Mouse (Mus musculus) midbrain, embryonic 15.5 days (tissue): Measurements from ENCODE around the gene Large1. TPM values are rescaled to one million over a fixed set of nuclear protein-coding genes. Genes with fewer than 3 reads are reported as not detected.
"Not testable (repeated sequence)": the region's sequence is repeated elsewhere in the genome, so short reads cannot be mapped to it uniquely, and the experiment has no call there.

Experiments used
- ATAC-seq: fragments of 200-750 bp; cut with Nextera tagmentation; replicated peaks from 2 replicates; pipeline ENCODE4 v1.8.0; 2017; ENCODE audit warnings: moderate TSS enrichment
- H3K27ac ChIP-seq: fragments of 300-500 bp; sonication (generic); 2 replicates; pipeline ENCODE4 v1.5.1; 2015; ENCODE audit warnings: mild to moderate bottlenecking, inconsistent platforms
- H3K27me3 ChIP-seq: fragments of 300-500 bp; sonication (generic); replicated peaks from 2 replicates; pipeline ENCODE4 v1.6.1; 2015; ENCODE audit warnings: inconsistent platforms
- H3K36me3 ChIP-seq: fragments of 300-500 bp; sonication (generic); replicated peaks from 2 replicates; pipeline ENCODE4 v1.6.1; 2015; ENCODE audit warnings: inconsistent platforms
- H3K4me1 ChIP-seq: fragments of 300-500 bp; sonication (generic); 2 replicates; pipeline ENCODE4 v1.6.1; 2015; ENCODE audit warnings: inconsistent platforms
- H3K4me2 ChIP-seq: fragments of 300-500 bp; sonication (generic); 2 replicates; pipeline ENCODE4 v1.6.1; 2015; ENCODE audit warnings: inconsistent platforms, mild to moderate bottlenecking, moderate library complexity
- H3K4me3 ChIP-seq: fragments of 300-500 bp; sonication (generic); 2 replicates; pipeline ENCODE4 v1.5.1; 2015; ENCODE audit warnings: mild to moderate bottlenecking, inconsistent platforms
- H3K9ac ChIP-seq: fragments of 300-500 bp; sonication (generic); 2 replicates; pipeline ENCODE4 v1.6.1; 2015; ENCODE audit warnings: mild to moderate bottlenecking, inconsistent platforms
- H3K9me3 ChIP-seq: fragments of 300-500 bp; sonication (generic); 2 replicates; pipeline ENCODE4 v1.6.1; 2016; ENCODE audit warnings: inconsistent platforms
- WGBS: fragments of 180-500 bp; shearing (Covaris S2); methylation state at CpG from one replicate; pipeline ENCODE4 v1.1.7; 2015; ENCODE audit warnings: mixed read lengths; 5-methylcytosine and 5-hydroxymethylcytosine counted together
- polyA plus RNA-seq: library from polyadenylated mRNA; unstranded; fragments of >200 nt; fragmentation: Nextera tagmentation; extraction: Ambion mirVana; gene quantifications from 2 replicates; pipeline ENCODE4 v1.2.1, GENCODE M21; 2015

Gene Large1
- 14.2 and 15.2 TPM in 2 replicates for polyA plus RNA-seq

DNA sequence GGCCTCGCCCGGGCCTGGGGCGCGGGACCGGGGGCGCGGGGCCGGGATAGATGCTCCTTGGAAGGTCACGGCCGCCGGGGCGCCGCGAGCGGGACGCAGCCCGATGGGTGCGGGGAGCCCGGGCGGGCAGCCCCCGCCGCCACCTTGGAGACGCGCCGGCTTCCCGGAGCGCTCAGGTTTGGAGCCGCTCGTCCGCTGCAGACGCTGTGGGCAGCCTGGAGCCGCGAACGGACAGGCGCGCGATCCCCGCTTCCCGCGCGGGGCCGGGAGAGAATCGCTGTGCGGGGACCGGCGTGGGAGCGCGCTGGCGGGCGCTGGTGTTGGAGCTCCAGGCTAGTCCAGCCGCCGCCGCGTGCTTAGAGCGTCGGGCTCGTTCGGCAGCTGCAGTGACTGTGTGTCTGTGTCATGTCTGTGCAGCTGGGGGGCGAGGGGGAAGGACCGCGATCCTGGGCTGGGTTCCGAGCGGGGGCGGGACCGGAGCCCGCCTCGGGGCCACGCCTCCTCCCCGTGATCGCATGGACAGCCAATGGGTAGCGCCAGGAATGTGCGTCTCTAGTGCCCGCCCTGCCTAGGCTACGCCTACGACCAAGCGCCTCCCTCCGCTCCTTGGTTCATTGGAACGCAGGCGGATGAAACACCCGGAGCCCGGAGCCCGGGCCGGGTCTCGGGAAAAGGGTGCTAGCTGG lies at the start of gene Large1:
Large1 (minus strand) TSS at position 433 of the 686 bp plus-strand sequence.
- H3K4me2 ChIP-seq = peak within 1 kb of the TSS; percentile 91
- under 1% methylated on average over 64 of the region's 84 CpGs for WGBS
- H3K9me3 ChIP-seq = no peaks in the 10 kb centered on the region
- peak within 1 kb of the TSS; percentile 70 for H3K4me3 ChIP-seq
- H3K36me3 ChIP-seq = no peaks in the 10 kb centered on the region
- ATAC-seq = peak; percentile 99
- peak within 1 kb of the TSS; percentile 95 for H3K27ac ChIP-seq
- peaks cover 38% of the 10 kb centered on the region for H3K4me1 ChIP-seq
- no peaks in the 10 kb centered on the region for H3K27me3 ChIP-seq
- peak within 1 kb of the TSS; percentile 86 for H3K9ac ChIP-seq

DNA sequence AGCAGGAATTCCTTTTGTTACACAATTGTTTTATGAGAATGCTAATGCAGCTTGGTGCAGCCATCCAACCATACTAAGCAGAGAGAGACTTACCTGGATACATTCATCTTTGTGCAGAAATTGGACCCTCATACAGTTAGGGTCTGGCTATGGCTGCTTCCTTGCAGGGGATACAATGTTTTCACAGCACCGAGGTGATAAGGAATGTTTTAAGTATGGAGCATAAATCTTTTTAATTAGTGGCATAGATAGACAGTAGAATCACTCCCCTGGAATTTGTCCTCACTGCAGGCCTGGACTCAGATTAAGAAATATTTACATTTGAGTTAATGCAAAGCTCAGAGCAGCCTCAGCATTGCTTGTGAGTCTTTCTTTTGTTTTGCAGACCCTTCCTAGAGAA lies 47.0 kb upstream of the Large1 start:
- ATAC-seq = no peak
- 50% methylated on average over 1 of the region's 1 CpGs for WGBS
- no peaks in the 10 kb centered on the region for H3K9me3 ChIP-seq
- H3K36me3 ChIP-seq = no peaks in the 10 kb centered on the region
- no peaks in the 10 kb centered on the region for H3K27me3 ChIP-seq
- no peak overlapping the region for H3K4me2 ChIP-seq
- H3K4me1 ChIP-seq = no peaks in the 10 kb centered on the region
- H3K27ac ChIP-seq = no peak overlapping the region
- H3K9ac ChIP-seq = no peak overlapping the region
- no peak overlapping the region for H3K4me3 ChIP-seq

DNA sequence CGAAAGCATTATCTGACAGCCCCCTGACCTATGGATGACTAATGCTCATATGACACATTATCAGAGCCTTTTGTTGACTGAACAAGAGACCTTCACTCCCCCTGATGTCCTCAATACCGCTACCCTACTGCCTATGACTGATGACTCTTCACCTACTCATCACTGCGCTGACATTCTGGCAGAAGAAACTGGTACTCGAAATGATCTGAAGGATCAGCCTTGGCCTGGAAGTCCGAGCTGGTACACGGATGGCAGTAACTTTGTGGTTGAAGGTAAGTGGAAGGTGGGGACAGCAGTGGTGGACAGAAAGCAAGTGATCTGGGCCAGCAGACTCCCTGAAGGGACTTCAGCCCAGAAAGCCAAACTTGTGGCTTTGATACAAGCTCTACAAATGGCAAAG lies 19.7 kb upstream of the Large1 start:
- not testable (repeated sequence) for H3K9me3 ChIP-seq, ATAC-seq, H3K27me3 ChIP-seq, H3K36me3 ChIP-seq, H3K4me1 ChIP-seq, H3K4me3 ChIP-seq, H3K9ac ChIP-seq, H3K4me2 ChIP-seq, H3K27ac ChIP-seq
- 91% methylated on average over 6 of the region's 6 CpGs for WGBS

DNA sequence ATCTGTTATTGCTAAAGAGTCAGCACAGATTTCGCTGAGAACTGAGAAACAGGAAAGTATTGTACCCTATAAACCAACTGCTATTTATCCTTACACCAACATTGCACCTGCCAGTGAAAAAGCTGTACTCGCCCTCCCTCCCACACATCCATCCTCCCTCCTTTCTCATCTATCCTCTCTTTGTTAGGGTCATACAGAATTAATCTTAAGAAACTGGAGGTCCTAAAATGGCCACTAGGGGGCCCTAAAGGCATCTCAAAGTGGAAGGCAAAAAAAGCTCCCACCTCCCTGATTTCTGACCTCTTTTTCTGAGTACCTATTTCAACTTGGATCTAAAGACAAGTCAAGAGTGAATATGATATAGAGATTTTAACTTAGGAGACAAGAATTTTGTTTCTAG lies 2.6 kb upstream of the Large1 start:
- Histone ChIP-seq H3K27me3 (no peaks in the 10 kb centered on the region), H3K9me3 (no peaks in the 10 kb centered on the region), H3K36me3 (no peaks in the 10 kb centered on the region), H3K27ac (no peak overlapping the region), H3K4me3 (no peak overlapping the region; the same call in 1 of the 2 replicates), H3K4me2 (peak overlapping the region; percentile 91), H3K9ac (no peak overlapping the region), H3K4me1 (peaks cover 19% of the 10 kb centered on the region)
- ATAC-seq = no peak
- 21% methylated on average over 2 of the region's 2 CpGs for WGBS

DNA sequence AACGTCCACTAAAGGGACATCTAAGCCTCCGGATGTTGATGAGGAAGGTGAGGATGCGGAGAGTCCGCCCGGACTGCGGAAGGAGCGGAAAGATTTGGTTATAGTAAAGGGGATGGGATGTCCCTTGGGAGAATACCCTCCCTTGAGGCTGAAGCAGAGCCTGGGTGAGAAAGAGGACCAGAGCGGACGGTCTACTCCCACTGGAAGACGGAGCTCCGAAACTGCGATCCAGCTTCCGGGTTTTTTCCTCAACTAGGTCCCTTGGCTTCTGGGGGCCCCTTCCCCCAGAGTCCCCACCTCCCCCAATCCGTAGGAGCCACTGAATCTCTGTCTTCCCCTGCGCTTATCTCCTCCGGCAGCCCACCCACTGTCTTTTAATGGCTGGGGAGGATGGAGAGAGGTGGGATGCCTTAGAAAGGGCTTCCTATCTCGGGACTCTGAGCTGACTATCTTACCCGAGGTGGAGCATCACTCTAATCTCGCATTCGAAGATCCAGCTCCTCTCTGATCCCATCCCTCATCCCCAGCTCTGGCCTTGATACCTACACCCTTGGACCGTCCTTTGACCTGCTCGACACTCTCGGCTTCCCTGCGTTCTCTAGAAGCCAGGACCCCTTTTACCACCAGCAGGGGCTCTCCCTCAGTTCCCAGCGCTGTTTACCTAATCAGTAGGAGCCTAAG lies 1.0 kb upstream of the Large1 start:
- H3K9me3 ChIP-seq = no peaks in the 10 kb centered on the region
- H3K36me3 ChIP-seq = no peaks in the 10 kb centered on the region
- H3K4me1 ChIP-seq = peaks cover 33% of the 10 kb centered on the region
- no peaks in the 10 kb centered on the region for H3K27me3 ChIP-seq
- peak; percentile 50 for ATAC-seq
- H3K27ac ChIP-seq = peak overlapping the region; percentile 86
- WGBS = under 1% methylated on average over 25 of the region's 25 CpGs
- peak overlapping the region; percentile 70 for H3K4me3 ChIP-seq
- peak overlapping the region; percentile 66 for H3K9ac ChIP-seq
- H3K4me2 ChIP-seq = peak overlapping the region; percentile 91

DNA sequence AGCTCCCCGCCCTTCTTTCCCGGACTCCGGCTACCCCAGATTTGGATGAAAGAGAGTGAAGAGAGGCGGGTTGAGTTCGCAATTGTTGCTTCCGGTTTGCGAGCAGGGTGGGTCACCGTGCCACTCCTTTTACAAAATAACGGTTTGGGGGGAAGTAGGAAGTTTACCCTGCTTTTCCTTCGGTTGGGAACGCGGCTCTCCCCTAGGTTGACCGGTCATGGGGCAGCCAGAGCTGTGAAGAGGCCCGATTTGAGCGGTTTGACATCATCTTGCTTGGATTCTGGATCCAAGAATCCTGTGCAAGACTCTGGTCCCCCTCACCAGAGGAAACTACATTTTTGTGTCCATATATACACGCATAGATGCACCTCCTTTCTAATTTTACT lies 447 bp upstream of the Large1 start:
- no peaks in the 10 kb centered on the region for H3K27me3 ChIP-seq
- peak overlapping the region; percentile 70 for H3K4me3 ChIP-seq
- peak overlapping the region; percentile 66 for H3K9ac ChIP-seq
- peak; percentile 53 for ATAC-seq
- under 1% methylated on average over 16 of the region's 16 CpGs for WGBS
- peak overlapping the region; percentile 91 for H3K4me2 ChIP-seq
- H3K27ac ChIP-seq = peak overlapping the region; percentile 86
- no peaks in the 10 kb centered on the region for H3K9me3 ChIP-seq
- peaks cover 36% of the 10 kb centered on the region for H3K4me1 ChIP-seq
- H3K36me3 ChIP-seq = no peaks in the 10 kb centered on the region

DNA sequence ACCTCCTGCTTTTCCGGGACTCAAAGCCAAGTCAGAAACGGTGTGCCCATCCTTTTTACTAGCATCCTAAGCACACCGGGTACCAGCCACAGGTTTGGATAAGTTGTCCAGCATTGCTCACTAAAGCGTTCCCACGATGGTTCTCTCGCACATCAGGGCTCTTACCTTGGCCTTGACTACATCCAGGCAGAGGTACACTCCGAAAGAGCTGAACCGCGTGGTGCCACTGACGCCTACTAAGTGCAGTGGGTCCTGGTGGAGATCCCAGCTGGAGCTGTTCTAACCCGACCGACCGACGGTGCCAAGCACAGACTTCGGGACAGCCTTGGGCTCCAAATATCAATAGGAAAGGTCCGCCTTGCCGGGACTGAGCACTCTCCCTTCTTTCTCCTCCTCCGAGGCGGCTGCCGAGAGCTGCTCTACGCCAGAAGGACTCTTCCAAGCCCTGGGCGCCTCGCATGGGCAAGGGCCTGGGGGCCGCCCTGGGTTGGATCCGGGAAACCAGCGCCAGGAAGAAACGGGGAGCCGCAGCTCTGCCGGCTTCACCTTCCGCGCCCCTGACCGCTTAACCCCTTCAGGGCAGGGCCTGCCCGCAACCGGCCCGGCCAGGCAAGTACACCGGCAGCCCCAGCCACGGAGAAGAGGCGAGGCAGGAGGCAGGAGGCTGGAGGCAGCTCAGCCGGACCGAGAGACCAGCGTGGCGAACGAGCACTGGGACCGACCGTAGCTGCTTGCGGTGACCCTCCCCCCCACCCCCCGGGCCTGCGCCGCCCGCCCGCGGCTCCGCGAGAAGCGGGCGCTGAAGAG lies 836 bp downstream of the Large1 start:
- Histone ChIP-seq H3K4me2 (peak overlapping the region; percentile 91), H3K36me3 (no peaks in the 10 kb centered on the region), H3K27me3 (no peaks in the 10 kb centered on the region), H3K9me3 (no peaks in the 10 kb centered on the region), H3K9ac (peak overlapping the region; percentile 86), H3K4me3 (peak overlapping the region; percentile 70), H3K4me1 (peaks cover 39% of the 10 kb centered on the region), H3K27ac (peak overlapping the region; percentile 95)
- ATAC-seq = peak; percentile 48
- under 1% methylated on average over 38 of the region's 56 CpGs for WGBS

DNA sequence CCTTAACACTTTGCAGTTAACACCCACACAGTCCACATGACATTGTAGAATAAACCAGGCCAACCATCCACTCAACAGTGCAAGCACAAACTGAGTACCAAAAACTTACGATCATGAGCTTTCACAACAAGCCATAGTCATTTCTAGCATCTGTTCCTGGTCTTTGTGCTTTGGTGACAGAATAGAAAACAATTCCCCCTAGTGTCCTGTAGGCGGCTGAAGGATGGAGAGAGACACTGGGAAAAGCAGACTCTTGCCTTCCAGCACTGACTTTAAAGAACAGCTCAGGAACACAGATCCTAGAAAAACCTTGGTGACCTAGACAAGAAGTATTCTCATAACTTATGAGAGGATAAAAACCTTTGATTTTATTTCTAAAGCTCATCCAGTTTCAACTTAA lies 3.0 kb downstream of the Large1 start:
- no peak for ATAC-seq
- Histone ChIP-seq H3K4me3 (peak overlapping the region; percentile 70), H3K4me2 (peak overlapping the region; percentile 91), H3K36me3 (no peaks in the 10 kb centered on the region), H3K27ac (no peak overlapping the region), H3K9ac (no peak overlapping the region; the same call in 1 of the 2 replicates), H3K4me1 (peaks cover 33% of the 10 kb centered on the region), H3K9me3 (no peaks in the 10 kb centered on the region), H3K27me3 (no peaks in the 10 kb centered on the region)
- WGBS = 10% methylated on average over 2 of the region's 2 CpGs

DNA sequence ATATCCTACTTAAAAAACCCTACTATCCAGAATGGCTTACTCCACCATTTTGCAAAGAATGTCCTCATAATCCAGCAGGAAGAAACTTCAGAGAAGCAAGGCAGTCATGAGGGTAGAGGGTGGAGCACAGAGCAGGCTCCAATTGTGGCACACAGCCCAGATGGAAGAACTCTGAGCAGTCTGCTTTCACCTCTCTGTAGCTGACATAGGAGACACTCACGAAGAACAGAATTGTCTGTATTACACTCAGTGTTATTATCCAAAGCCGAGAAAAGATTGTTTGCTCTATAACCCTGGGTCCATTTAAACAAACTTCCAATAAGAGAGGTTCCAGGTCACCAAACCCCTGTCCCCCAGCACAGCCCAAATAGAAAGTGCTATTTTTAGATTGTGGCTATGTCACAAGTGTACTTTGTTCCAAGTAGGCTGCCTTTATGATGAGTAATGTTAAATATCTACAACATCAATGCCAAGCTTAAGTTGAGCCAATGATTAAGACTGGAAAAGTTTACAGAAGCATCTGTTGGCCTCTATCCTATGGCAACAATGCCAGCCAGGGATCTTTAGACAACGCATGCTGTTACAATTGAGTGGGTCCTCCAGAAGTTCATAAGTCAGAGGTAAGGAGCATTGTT lies 10.5 kb downstream of the Large1 start:
- no peak overlapping the region for H3K4me3 ChIP-seq
- H3K9ac ChIP-seq = no peak overlapping the region
- ATAC-seq = no peak
- H3K9me3 ChIP-seq = no peaks in the 10 kb centered on the region
- no peaks in the 10 kb centered on the region for H3K27me3 ChIP-seq
- 91% methylated on average over 3 of the region's 3 CpGs for WGBS
- no peaks in the 10 kb centered on the region for H3K4me1 ChIP-seq
- H3K4me2 ChIP-seq = no peak overlapping the region
- H3K36me3 ChIP-seq = no peaks in the 10 kb centered on the region
- H3K27ac ChIP-seq = no peak overlapping the region

DNA sequence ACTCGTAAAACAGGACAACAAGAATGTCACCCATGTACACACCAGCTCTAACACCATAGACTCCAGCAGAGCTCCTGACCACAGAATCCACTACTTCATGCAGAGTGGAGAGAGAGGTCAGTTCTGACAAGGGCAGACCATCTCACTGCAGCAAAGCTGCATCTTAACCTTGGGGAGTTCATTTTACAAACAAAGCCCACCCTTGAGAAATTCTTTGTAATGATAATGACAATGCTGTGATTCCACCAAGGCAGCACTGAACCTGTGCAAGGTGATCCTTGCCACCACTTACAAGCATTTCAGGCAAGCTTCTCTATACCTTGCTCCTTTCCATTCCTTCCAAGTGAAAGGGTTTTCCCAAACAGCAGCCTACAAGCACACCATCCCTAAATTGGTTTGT lies 16.5 kb downstream of the Large1 start:
- no peak overlapping the region for H3K27ac ChIP-seq
- no peak overlapping the region for H3K4me3 ChIP-seq
- no peak overlapping the region for H3K9ac ChIP-seq
- H3K9me3 ChIP-seq = no peaks in the 10 kb centered on the region
- no peaks in the 10 kb centered on the region; the same call in 1 of the 2 replicates for H3K36me3 ChIP-seq
- no peaks in the 10 kb centered on the region for H3K27me3 ChIP-seq
- ATAC-seq = no peak
- H3K4me2 ChIP-seq = no peak overlapping the region
- 72% methylated on average over 1 of the region's 1 CpGs for WGBS
- no peaks in the 10 kb centered on the region for H3K4me1 ChIP-seq

DNA sequence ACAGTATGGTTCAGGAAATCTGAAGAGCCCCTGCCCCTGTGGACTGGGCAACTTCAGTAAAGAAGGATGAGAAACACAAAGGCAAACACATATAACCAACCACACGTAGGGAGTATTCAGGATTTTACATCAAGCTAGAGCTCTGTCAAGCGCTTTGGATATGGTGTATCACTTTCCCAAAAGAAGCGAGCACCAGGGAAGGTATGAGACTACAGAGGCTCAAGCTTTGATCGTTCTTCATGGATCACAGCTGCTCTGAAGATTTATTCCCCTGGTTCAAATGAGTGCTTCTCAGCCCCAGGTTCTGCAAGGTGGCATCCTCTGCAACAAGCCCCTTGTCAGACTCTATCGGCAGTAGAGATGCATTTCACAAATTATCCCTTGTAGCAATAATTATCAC lies 24.2 kb downstream of the Large1 start:
- Histone ChIP-seq H3K9me3 (no peaks in the 10 kb centered on the region), H3K4me3 (no peak overlapping the region), H3K27ac (no peak overlapping the region), H3K36me3 (no peaks in the 10 kb centered on the region; the same call in 1 of the 2 replicates), H3K4me2 (no peak overlapping the region), H3K27me3 (no peaks in the 10 kb centered on the region), H3K4me1 (0 out of 2 replicates have a peak, but pooled peaks cover 4% of the 10 kb centered on the region), H3K9ac (no peak overlapping the region)
- 88% methylated on average over 5 of the region's 5 CpGs for WGBS
- no peak for ATAC-seq

DNA sequence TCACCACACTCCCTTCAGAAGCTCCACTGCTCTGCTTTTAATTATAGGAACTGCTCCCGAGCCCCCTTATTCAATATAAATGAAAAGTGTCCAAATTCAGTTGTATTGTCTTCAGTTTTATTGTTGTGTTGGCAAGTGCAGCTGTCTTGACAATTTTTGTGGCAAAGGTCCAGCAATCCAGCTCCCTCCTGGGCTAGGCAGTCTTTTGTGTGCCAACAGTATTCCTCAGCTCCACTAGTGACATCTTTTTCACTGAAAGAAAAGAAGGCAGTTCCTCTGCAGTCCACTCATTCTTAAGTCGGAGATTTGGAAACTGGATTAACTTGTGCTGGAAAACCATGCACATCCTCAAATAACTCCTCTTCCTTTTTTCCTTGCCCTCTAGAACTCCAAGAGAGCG lies 25.3 kb downstream of the Large1 start:
- WGBS = 45% methylated on average over 3 of the region's 3 CpGs
- Histone ChIP-seq H3K4me2 (no peak overlapping the region), H3K9me3 (no peaks in the 10 kb centered on the region), H3K27me3 (no peaks in the 10 kb centered on the region), H3K4me3 (no peak overlapping the region), H3K27ac (no peak overlapping the region), H3K4me1 (0 out of 2 replicates have a peak, but pooled peaks cover 4% of the 10 kb centered on the region), H3K9ac (no peak overlapping the region), H3K36me3 (no peaks in the 10 kb centered on the region; the same call in 1 of the 2 replicates)
- no peak for ATAC-seq
